In the genomic region with DNA sequence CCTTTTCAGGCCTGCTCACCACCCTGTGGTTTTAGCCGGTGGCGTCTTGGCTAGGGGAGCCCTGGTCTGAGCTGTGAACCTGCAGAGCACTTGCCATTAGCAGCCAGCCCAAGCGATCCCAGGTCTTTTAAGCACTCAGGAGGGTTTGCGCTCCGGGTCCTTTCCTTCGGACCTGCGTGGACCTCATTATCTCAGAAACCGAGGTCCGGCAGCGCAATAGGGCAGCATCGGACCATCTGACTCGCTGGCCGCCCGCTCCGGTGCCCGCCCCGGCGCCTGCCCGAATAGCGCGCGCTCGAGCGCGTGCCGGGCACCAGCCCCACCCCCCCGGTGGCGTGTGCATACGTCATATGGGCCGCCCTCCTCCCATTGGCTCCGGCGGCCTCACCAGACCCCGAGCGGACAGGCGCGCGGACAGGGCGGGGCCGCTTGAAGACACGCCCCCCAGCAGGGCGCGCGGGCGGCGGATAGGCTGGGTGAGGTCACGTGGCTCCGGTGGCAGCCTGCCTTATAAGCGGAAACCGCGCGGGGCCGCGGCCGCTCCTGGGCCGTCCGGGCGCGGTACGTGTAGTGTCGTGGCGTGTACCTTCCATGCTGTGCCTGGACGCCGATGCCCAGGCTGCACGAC, we compare ENCODE assay signal across 8 mouse cellular contexts. TPM values are rescaled to one million over a fixed set of nuclear protein-coding genes. Genes with fewer than 3 reads are reported as not detected.
DNase-seq lines count a peak whose midpoint lies in the region; ATAC-seq and TF ChIP-seq lines count a peak whose summit lies in the region.

A gene (plus strand): TSS at position 536 of the 628 bp plus-strand sequence.

- no peak for TF ChIP-seq CTCF in liver, adult 2 months (IDR thresholded peaks at IDR 0.05; ENCODE audit: low read depth, low read length)

- peaks cover 31% of the 10 kb centered on the region for H3K4me1 ChIP-seq in heart, embryonic 11.5 days (ENCODE audit: control insufficient read depth, insufficient read depth, low read length)
- H3K4me1 ChIP-seq in kidney, embryonic 16.5 days (ENCODE audit: insufficient read depth, low read length): peaks cover 26% of the 10 kb centered on the region
- H3K4me1 ChIP-seq in liver, adult 2 months (ENCODE audit: control insufficient read depth, insufficient read depth, low read length): peaks cover 25% of the 10 kb centered on the region

- H3K27me3 ChIP-seq in heart, embryonic 11.5 days (ENCODE audit: control insufficient read depth, insufficient read depth, low read length): no peaks in the 10 kb centered on the region
- no peaks in the 10 kb centered on the region for H3K27me3 ChIP-seq in kidney, embryonic 16.5 days (ENCODE audit: insufficient read depth, low read length)
- no peaks in the 10 kb centered on the region for H3K27me3 ChIP-seq in liver, adult 2 months (ENCODE audit: control insufficient read depth, insufficient read depth, low read length)
- no peaks in the 10 kb centered on the region for H3K27me3 ChIP-seq in myocyte (ENCODE audit: control insufficient read depth, insufficient read depth, insufficient read length)
- no peaks in the 10 kb centered on the region for H3K27me3 ChIP-seq in splenic B cell, adult 2 months (ENCODE audit: control insufficient read depth, insufficient read depth, low read length, poor library complexity, severe bottlenecking)

- TF ChIP-seq POLR2A in liver, adult 2 months (IDR thresholded peaks at IDR 0.05; ENCODE audit: extremely low read depth, insufficient read depth, low read length): peak; percentile 98
- peak; percentile 88 for TF ChIP-seq POLR2A in myocyte (IDR thresholded peaks at IDR 0.05; ENCODE audit: insufficient read length, low read depth)

- H3K9me3 ChIP-seq in heart, embryonic 11.5 days (replicated peaks; ENCODE audit: control insufficient read depth, low read length): no peaks in the 10 kb centered on the region
- no peaks in the 10 kb centered on the region for H3K9me3 ChIP-seq in kidney, embryonic 16.5 days (ENCODE audit: low read length)

- H3K4me2 ChIP-seq in heart, embryonic 11.5 days: peak within 1 kb of the TSS; percentile 69
- H3K4me2 ChIP-seq in kidney, embryonic 16.5 days (replicated peaks; ENCODE audit: low read depth, low read length): peak within 1 kb of the TSS; percentile 65
- peak within 1 kb of the TSS; percentile 86 for H3K4me2 ChIP-seq in myocyte (ENCODE audit: low read depth)

- peaks cover 18% of the 10 kb centered on the region for H3K36me3 ChIP-seq in heart, embryonic 11.5 days (ENCODE audit: control insufficient read depth, insufficient read depth, low read length)
- H3K36me3 ChIP-seq in kidney, embryonic 16.5 days (ENCODE audit: insufficient read depth, low read length): peaks cover 25% of the 10 kb centered on the region
- peaks cover 30% of the 10 kb centered on the region for H3K36me3 ChIP-seq in liver, adult 2 months (ENCODE audit: control insufficient read depth, insufficient read depth, low read length)
- peaks cover 29% of the 10 kb centered on the region for H3K36me3 ChIP-seq in myocyte (ENCODE audit: control insufficient read depth, insufficient read depth)
- H3K36me3 ChIP-seq in splenic B cell, adult 2 months (ENCODE audit: control insufficient read depth, insufficient read depth, low read length, poor library complexity, severe bottlenecking): peaks cover 5% of the 10 kb centered on the region

- peaks cover 8% of the 10 kb centered on the region for H3K79me2 ChIP-seq in liver, adult 2 months (ENCODE audit: control insufficient read depth, insufficient read depth, low read length)
- peaks cover 23% of the 10 kb centered on the region for H3K79me2 ChIP-seq in myocyte (ENCODE audit: control insufficient read depth, insufficient read depth)

- DNase-seq in B cell, adult 2 months: peak; percentile 99
- DNase-seq in brain, adult 2 months (ENCODE audit: low read depth, low spot score): peak; percentile 99
- DNase-seq in liver, adult 2 months (ENCODE audit: extremely low read depth, low read depth, low spot score): peak; percentile 85
- peak; percentile 98 for DNase-seq in splenic B cell, adult 2 months (ENCODE audit: low read depth, low spot score)

- WGBS in heart, embryonic 11.5 days (ENCODE audit: insufficient replicate concordance): under 1% methylated on average over 54 of the region's 64 CpGs
- WGBS in kidney, embryonic 16.5 days: under 1% methylated on average over 64 of the region's 64 CpGs
- 1% methylated on average over 64 of the region's 64 CpGs for WGBS in liver, adult 2 months

- ATAC-seq in erythroblast, adult 5-6 weeks (replicated peaks; ENCODE audit: low FRiP score, poor library complexity, severe bottlenecking): peak; percentile 87
- peak; percentile 97 for ATAC-seq in heart, embryonic 11.5 days (replicated peaks; ENCODE audit: insufficient number of reproducible peaks, low FRiP score, low TSS enrichment)
- ATAC-seq in kidney, embryonic 16.5 days (ENCODE audit: low FRiP score, low TSS enrichment): peak; percentile 95

- H3ac ChIP-seq in myocyte (ENCODE audit: control insufficient read depth, insufficient read length): peak within 1 kb of the TSS; percentile 16

- peak within 1 kb of the TSS; percentile 74 for H3K9ac ChIP-seq in heart, embryonic 11.5 days (ENCODE audit: low read depth, low read length)
- peak within 1 kb of the TSS; percentile 83 for H3K9ac ChIP-seq in kidney, embryonic 16.5 days (replicated peaks; ENCODE audit: low read length)
- H3K9ac ChIP-seq in liver, adult 2 months (ENCODE audit: low read depth, low read length): peak within 1 kb of the TSS; percentile 91

- peak within 1 kb of the TSS; percentile 67 for H3K4me3 ChIP-seq in heart, embryonic 11.5 days (ENCODE audit: low read depth, low read length)
- peak within 1 kb of the TSS; percentile 81 for H3K4me3 ChIP-seq in kidney, embryonic 16.5 days (ENCODE audit: low read length)
- H3K4me3 ChIP-seq in liver, adult 2 months (ENCODE audit: insufficient read depth, low read depth, low read length): peak within 1 kb of the TSS; percentile 92
- H3K4me3 ChIP-seq in myocyte: peak within 1 kb of the TSS; percentile 88

- peak within 1 kb of the TSS; percentile 92 for H3K27ac ChIP-seq in heart, embryonic 11.5 days (ENCODE audit: low read depth, low read length)
- peak within 1 kb of the TSS; percentile 88 for H3K27ac ChIP-seq in kidney, embryonic 16.5 days (ENCODE audit: low read length)
- H3K27ac ChIP-seq in liver, adult 2 months (replicated peaks; ENCODE audit: insufficient read depth, low read depth, low read length): peak within 1 kb of the TSS; percentile 92

TF ChIP-seq in myocyte, 11 proteins besides CTCF, POLR2A, EP300 and RAD21:
- TF ChIP-seq MYOD1 (IDR thresholded peaks at IDR 0.05; ENCODE audit: control insufficient read depth in 1 of 3, insufficient read length in 2 of 3, low read depth in 2 of 3) (peak in 1 of 3 experiments; percentile 17), MAX (IDR thresholded peaks at IDR 0.05; ENCODE audit: low read depth) (no peak), SRF (IDR thresholded peaks at IDR 0.05; ENCODE audit: control insufficient read depth, insufficient read length, low read depth) (peak; percentile 47), REST (IDR thresholded peaks at IDR 0.05; ENCODE audit: insufficient read depth, insufficient read length) (no peak), E2F4 (IDR thresholded peaks at IDR 0.05; ENCODE audit: insufficient read depth) (peak; percentile 54), USF1 (IDR thresholded peaks at IDR 0.05; ENCODE audit: low read depth) (peak; percentile 83), MYOG (IDR thresholded peaks at IDR 0.05; ENCODE audit: control insufficient read depth in 1 of 3, insufficient read depth in 1 of 3, insufficient read length in 2 of 3, low read depth in 2 of 3) (peak in 1 of 3 experiments; percentile 11), POLR2AphosphoS2 (IDR thresholded peaks at IDR 0.05; ENCODE audit: insufficient read length, low read depth) (peak; percentile 96), TCF3 (IDR thresholded peaks at IDR 0.05; ENCODE audit: insufficient read length, low read depth) (peak; percentile 11), CEBPB (IDR thresholded peaks at IDR 0.05; ENCODE audit: insufficient read depth, poor library complexity, severe bottlenecking) (no peak), TCF12 (IDR thresholded peaks at IDR 0.05; ENCODE audit: insufficient read depth, poor library complexity, severe bottlenecking) (no peak)

RNA-seq across cellular contexts. Expression of the gene that starts here (rescaled TPM):
- total RNA-seq in erythroblast, adult 5-6 weeks (2015; ENCODE audit: low replicate concordance): 3.8 and 8.4 TPM in 2 replicates
- 7.7 and 10.5 TPM in 2 replicates for total RNA-seq in erythroblast, adult 5-6 weeks (2017; ENCODE audit: low replicate concordance)
- 34.6 and 37.8 TPM in 2 replicates for polyA plus RNA-seq in heart, embryonic 11.5 days (2014; fragmentation: Nextera tagmentation; extraction: Ambion mirVana)
- 40.2 and 47.4 TPM in 2 replicates for polyA plus RNA-seq in kidney, embryonic 16.5 days (2015; fragmentation: Nextera tagmentation; extraction: Ambion mirVana)
- total RNA-seq in liver, adult 2 months (2014; rRNA removed): 566 and 594 TPM in 2 replicates
- 465 and 525 TPM in 2 replicates for polyA plus RNA-seq in liver, adult 2 months (2012; rRNA removed)
- polyA plus RNA-seq in myocyte (2012; fragmentation: generic; extraction: Trizol): 67.4 TPM

Comparison
In these comparisons a context has a peak if more than half of its experiments do, and no peak if none do; other contexts are left out.
1. Peak in every context shown above with its lines: DNase-seq, ATAC-seq, H3K4me3 ChIP-seq and H3K27ac ChIP-seq.
2. RNA of the gene that starts here (total RNA-seq): 566 to 594 TPM in liver, adult 2 months; 3.8 to 10.5 TPM in erythroblast, adult 5-6 weeks; every median in the first group is over 10 times any median in the second.